Mouse (Mus musculus) kidney, adult 2 months (tissue): ENCODE data around the gene Nfkb2.

ENCODE experiments used
- CTCF ChIP-seq: fragments of 200-500 bp; conservative IDR thresholded peaks from 2 replicates; pipeline ENCODE4 v1.5.1; 2011; ENCODE audit warnings: low read depth, mild to moderate bottlenecking, control low read depth, low read length, moderate library complexity, mixed read lengths; ENCODE audit not compliant: insufficient read depth, insufficient read length
- POLR2A ChIP-seq: fragments of 200-500 bp; IDR thresholded peaks from one replicate; pipeline ENCODE4 v1.6.1; 2011; ENCODE audit warnings: low read depth, low read length, control low read depth

DNA sequence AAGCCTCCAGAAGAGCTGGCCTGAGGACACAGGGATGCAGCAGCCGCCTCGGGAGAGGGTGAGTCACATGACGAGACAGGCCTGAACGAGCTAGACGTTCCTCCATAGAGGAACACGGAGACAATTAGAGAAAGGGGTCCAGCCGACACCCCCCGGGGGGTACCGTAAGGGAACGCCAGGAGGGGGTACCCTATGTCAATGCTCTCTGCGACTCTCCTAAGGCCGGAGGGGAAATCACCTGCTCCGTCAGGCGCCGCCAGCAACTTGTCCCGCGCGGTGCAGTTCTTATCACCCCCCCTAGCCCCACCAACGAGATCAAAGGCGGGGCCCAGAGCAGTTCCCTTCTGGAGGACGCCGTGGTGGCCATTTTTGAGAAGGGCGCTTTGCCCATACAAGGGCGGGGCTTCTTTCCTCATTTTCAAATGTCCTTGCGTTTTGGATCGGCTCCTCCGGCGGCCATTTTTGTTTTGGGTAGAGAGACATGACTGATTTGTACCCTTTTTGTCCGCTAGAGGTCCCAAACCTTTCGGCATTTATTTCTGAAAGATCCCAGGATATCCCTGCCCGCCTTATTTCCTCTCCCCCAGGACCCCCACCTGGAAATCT is 34.3 kb downstream of the Nfkb2 start, which contains the start of gene Cuedc2:
- TF ChIP-seq CTCF (peak; percentile 49), POLR2A (no peak)
